Comparison of ENCODE assay signal across 8 mouse cellular contexts in the genomic region with DNA sequence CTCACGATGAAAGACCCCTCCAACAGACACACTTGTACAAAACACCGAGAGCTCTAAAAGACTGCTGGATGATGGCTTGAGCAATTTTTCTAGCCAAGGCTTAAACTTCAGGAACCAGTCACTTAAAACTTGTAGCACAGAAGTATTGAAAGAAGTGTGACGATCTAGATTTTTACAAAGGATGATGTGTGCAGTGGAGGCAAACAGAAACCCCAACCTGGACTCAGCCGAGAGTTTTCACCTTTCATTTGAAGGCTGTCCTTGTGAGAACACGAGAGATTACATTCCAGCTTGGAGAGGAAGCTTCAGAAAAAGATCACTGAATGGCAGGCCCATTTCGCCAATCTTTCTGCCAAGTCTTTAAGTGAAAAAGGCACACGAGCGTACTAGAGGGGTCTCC. TPM values are rescaled to one million over a fixed set of nuclear protein-coding genes. Genes with fewer than 3 reads are reported as not detected.
A peak's percentile ranks its signal among the peaks of the same experiment; 100 is the strongest.
DNase-seq lines count a peak whose midpoint lies in the region; ATAC-seq and TF ChIP-seq lines count a peak whose summit lies in the region.

No protein-coding gene starts in this region.

- H3K27me3 ChIP-seq in embryonic facial prominence, embryonic 12.5 days: no peaks in the 10 kb centered on the region
- H3K27me3 ChIP-seq in midbrain, postnatal 0 days (ENCODE audit: insufficient read depth, low read length): no peaks in the 10 kb centered on the region

- peak overlapping the region; percentile 58 for H3K27ac ChIP-seq in left cerebral cortex, adult 2 months
- H3K27ac ChIP-seq in embryonic facial prominence, embryonic 12.5 days: peak overlapping the region; percentile 66; the same call in 1 of the 2 replicates
- H3K27ac ChIP-seq in midbrain, postnatal 0 days (ENCODE audit: low read depth, low read length): peak overlapping the region; percentile 33; the same call in 1 of the 2 replicates

- intact Hi-C loops in left cerebral cortex, adult 2 months (cut with DNase I): loop anchor here (5.0 kb wide), 1 partner anchor 47 kb away; the partner anchor contains the start of gene Cldn12
- intact Hi-C loops in left cerebral cortex, postnatal 25 days (cut with DNase I): loop anchor here (5.0 kb wide), 1 partner anchor 47 kb away; the partner anchor contains the start of gene Cldn12
- intact Hi-C loops in gastrocnemius, postnatal 14 days (cut with DNase I; ENCODE audit: low total_unique reads): no loop called here

- H3K4me1 ChIP-seq in embryonic facial prominence, embryonic 12.5 days: peaks cover 6% of the 10 kb centered on the region; the same call in 1 of the 2 replicates
- H3K4me1 ChIP-seq in midbrain, postnatal 0 days (ENCODE audit: insufficient read depth, low read length): 0 out of 2 replicates have a peak, but pooled peaks cover 5% of the 10 kb centered on the region

- no peaks in the 10 kb centered on the region for H3K9me3 ChIP-seq in embryonic facial prominence, embryonic 12.5 days
- H3K9me3 ChIP-seq in midbrain, postnatal 0 days (ENCODE audit: low read length): no peaks in the 10 kb centered on the region

- no peak for ATAC-seq in embryonic facial prominence, embryonic 12.5 days (ENCODE audit: insufficient number of reproducible peaks, insufficient read depth, low FRiP score, low TSS enrichment)
- ATAC-seq in inflammation-experienced regulatory T-cells, adult 6 months: peak; percentile 2
- ATAC-seq in midbrain, postnatal 0 days (ENCODE audit: low FRiP score): peak; percentile 41; the same call in 1 of the 2 replicates

- peaks cover under 1% of the 10 kb centered on the region for H3K36me3 ChIP-seq in embryonic facial prominence, embryonic 12.5 days
- peaks cover under 1% of the 10 kb centered on the region; the same call in 1 of the 2 replicates for H3K36me3 ChIP-seq in midbrain, postnatal 0 days (ENCODE audit: insufficient read depth, low read length)

- peak overlapping the region; percentile 63 for H3K9ac ChIP-seq in embryonic facial prominence, embryonic 12.5 days
- peak overlapping the region; percentile 61 for H3K9ac ChIP-seq in midbrain, postnatal 0 days (replicated peaks; ENCODE audit: low read length, poor library complexity, severe bottlenecking)

- WGBS in embryonic facial prominence, embryonic 12.5 days: 43% methylated on average over 8 of the region's 8 CpGs
- WGBS in midbrain, postnatal 0 days: 39% methylated on average over 8 of the region's 8 CpGs

- DNase-seq in left cerebral cortex, adult 2 months (ENCODE audit: extremely low spot score in 1 of 2, low spot score in 2 of 2): no peak
- DNase-seq in left cerebral cortex, postnatal 25 days (ENCODE audit: low spot score in 2 of 2): no peak
- no peak for DNase-seq in midbrain, postnatal 0 days (ENCODE audit: low spot score)
- DNase-seq in cerebellum, adult 8-10 months: no peak
- no peak for DNase-seq in gastrocnemius, postnatal 14 days
- DNase-seq in testis, postnatal 14 days (ENCODE audit: low spot score): no peak

- peak overlapping the region; percentile 81 for H3K4me3 ChIP-seq in left cerebral cortex, adult 2 months
- H3K4me3 ChIP-seq in embryonic facial prominence, embryonic 12.5 days: peak overlapping the region; percentile 62
- peak overlapping the region; percentile 70 for H3K4me3 ChIP-seq in midbrain, postnatal 0 days (ENCODE audit: low read depth, low read length)

- peak overlapping the region; percentile 57 for H3K4me2 ChIP-seq in embryonic facial prominence, embryonic 12.5 days (replicated peaks)
- peak overlapping the region; percentile 49 for H3K4me2 ChIP-seq in midbrain, postnatal 0 days (ENCODE audit: low read depth, low read length, poor library complexity, severe bottlenecking)

- TF ChIP-seq CTCF in left cerebral cortex, adult 2 months (IDR thresholded peaks at IDR 0.05): no peak
- TF ChIP-seq CTCF in midbrain, postnatal 0 days (IDR thresholded peaks at IDR 0.05): no peak

RNA-seq across cellular contexts. Expression of gene Gtpbp10, which starts 0.5 kb away (rescaled TPM):
- 10 to 100 TPM; 10.8 to 12.0 TPM for total RNA-seq in left cerebral cortex, adult 2 months (2021)
- 1 to 10 TPM; 8.6 to 8.7 TPM for total RNA-seq in left cerebral cortex, postnatal 25 days (2021)
- 31.9 and 33.2 TPM in 2 replicates for polyA plus RNA-seq in embryonic facial prominence, embryonic 12.5 days (2016; fragmentation: Nextera tagmentation; extraction: Ambion mirVana)
- polyA plus RNA-seq in inflammation-experienced regulatory T-cells, adult 6 months (2017; shearing (Covaris generic)): 10 to 100 TPM; 12.9 to 17.7 (median 15.5) TPM
- 15.5 and 21.7 TPM in 2 replicates for total RNA-seq in midbrain, postnatal 0 days (2014; rRNA removed)
- polyA plus RNA-seq in midbrain, postnatal 0 days (2015; fragmentation: Nextera tagmentation; extraction: Ambion mirVana): 10.5 and 10.6 TPM in 2 replicates
- 1 to 10 TPM; 5.6 to 5.8 TPM for total RNA-seq in gastrocnemius, postnatal 14 days (2021)

RNA-seq across cellular contexts. Expression of gene Gm8773, which starts 13.8 kb away (rescaled TPM):
- total RNA-seq in left cerebral cortex, adult 2 months (2021): not detected
- under 1 TPM in 1 of 2 experiments, not detected in 1; 0.37 TPM for total RNA-seq in left cerebral cortex, postnatal 25 days (2021)
- 4.1 and 5.6 TPM in 2 replicates for polyA plus RNA-seq in embryonic facial prominence, embryonic 12.5 days (2016; fragmentation: Nextera tagmentation; extraction: Ambion mirVana)
- polyA plus RNA-seq in inflammation-experienced regulatory T-cells, adult 6 months (2017; shearing (Covaris generic)): under 1 TPM in 1 of 3 experiments, not detected in 2; 0.38 TPM
- 8.7 and 11.5 TPM in 2 replicates for total RNA-seq in midbrain, postnatal 0 days (2014; rRNA removed)
- 11.9 and 12.2 TPM in 2 replicates for polyA plus RNA-seq in midbrain, postnatal 0 days (2015; fragmentation: Nextera tagmentation; extraction: Ambion mirVana)
- not detected for total RNA-seq in gastrocnemius, postnatal 14 days (2021)

RNA-seq across cellular contexts. Expression of gene Cldn12, which starts 45.0 kb away (rescaled TPM):
- total RNA-seq in left cerebral cortex, adult 2 months (2021): 10 to 100 TPM; 40.5 to 45.1 TPM
- total RNA-seq in left cerebral cortex, postnatal 25 days (2021): 10 to 100 TPM; 44.3 to 47.1 TPM
- 27.0 and 30.0 TPM in 2 replicates for polyA plus RNA-seq in embryonic facial prominence, embryonic 12.5 days (2016; fragmentation: Nextera tagmentation; extraction: Ambion mirVana)
- polyA plus RNA-seq in inflammation-experienced regulatory T-cells, adult 6 months (2017; shearing (Covaris generic)): 1 to 10 TPM; 2.3 to 2.8 (median 2.3) TPM
- total RNA-seq in midbrain, postnatal 0 days (2014; rRNA removed): 16.7 and 21.4 TPM in 2 replicates
- polyA plus RNA-seq in midbrain, postnatal 0 days (2015; fragmentation: Nextera tagmentation; extraction: Ambion mirVana): 13.9 and 14.5 TPM in 2 replicates
- 10 to 100 TPM in 1 of 2 experiments, 1 to 10 TPM in 1; 9.3 to 11.2 TPM for total RNA-seq in gastrocnemius, postnatal 14 days (2021)
